Mouse (Mus musculus): ENCODE measurements at regions not wholly inside any gene's neighbourhood (a gene's known extent, or its start where the extent isn't known, plus 50 kb on each side); places are given as distances from the start of the nearest gene placed in this dataset.
"Not testable (repeated sequence)": the region's sequence is repeated elsewhere in the genome, so short reads cannot be mapped to it uniquely, and the experiment has no call there.

DNA sequence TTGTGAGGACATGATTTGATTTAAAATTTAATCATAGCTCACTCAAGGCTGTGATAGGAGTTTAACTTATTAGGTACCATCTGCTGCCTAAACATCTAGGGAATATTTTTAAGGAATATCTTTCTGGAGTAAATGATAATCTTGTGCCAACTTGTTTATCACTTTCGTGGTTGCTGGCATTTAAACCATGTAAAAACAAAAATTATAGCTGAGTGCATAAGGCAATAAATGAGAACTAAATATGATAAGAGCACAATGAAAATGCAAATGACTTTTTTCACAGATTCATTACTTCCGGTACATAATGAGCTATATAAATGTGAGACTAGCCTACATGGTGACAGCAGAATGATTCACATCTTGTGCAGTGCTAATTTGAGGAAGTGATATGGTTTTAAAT lies 221.8 kb upstream of the Tmprss15 start:
- no peak for DNase-seq (ENCODE audit: low spot score)

DNA sequence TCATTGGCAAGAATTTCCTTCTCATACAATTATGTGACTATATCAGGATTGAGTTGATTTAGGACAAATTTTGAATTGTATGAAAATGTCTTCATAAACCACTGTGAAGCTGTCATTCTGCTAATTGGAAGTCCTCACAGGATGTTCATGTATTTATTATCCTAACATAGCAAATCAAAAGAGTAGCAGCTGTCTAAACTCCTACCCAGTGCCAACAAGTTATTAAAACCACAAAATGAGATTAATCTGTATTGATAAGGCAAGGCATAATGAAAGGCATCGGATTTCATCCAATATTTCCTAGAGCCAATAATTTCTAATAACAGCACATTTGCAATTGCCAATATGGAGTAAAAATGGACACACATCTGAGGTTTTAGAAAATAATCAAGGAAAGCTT lies 217.6 kb upstream of the Tmprss15 start:
- no peak for DNase-seq (ENCODE audit: low spot score)

DNA sequence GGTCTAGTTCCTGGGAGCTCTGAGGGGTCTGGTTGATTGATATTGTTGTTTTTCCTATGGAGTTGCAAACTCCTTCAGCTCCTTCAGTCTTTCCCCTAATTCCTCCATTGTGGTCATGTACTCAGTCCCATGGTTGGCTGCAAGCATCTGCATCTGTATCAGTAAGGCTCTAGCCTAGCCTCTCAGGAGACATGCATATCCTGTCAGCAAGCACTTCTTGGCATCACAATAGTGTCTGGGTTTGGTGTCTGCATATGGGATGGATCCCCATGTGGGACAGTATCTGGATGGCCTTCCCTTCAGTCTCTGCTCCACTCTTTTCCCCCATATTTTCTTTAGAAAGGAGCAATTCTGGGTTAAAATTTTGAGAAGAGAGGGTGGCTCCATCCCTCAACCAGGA lies 205.7 kb upstream of the Tmprss15 start:
- DNase-seq (ENCODE audit: low spot score) = not testable (repeated sequence)

DNA sequence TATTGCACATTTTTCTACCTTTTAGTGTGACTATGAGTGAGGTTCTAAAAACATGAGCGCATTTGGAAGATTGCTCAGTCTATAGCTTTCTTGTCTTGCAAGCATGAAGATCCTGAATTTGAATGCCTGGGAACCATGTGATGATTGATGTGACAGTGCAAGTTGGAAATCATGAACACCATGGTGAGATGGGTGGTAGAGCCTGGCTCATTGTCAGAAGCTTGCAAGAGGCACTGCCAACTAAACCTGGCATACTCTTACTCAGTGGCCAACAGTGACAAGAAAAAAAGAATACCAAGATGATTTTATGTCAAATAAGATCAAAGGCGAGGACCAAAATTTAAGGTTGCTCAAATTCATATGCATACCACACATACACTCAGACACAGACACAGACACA lies 188.1 kb upstream of the Tmprss15 start:
- DNase-seq (ENCODE audit: low spot score) = no peak

DNA sequence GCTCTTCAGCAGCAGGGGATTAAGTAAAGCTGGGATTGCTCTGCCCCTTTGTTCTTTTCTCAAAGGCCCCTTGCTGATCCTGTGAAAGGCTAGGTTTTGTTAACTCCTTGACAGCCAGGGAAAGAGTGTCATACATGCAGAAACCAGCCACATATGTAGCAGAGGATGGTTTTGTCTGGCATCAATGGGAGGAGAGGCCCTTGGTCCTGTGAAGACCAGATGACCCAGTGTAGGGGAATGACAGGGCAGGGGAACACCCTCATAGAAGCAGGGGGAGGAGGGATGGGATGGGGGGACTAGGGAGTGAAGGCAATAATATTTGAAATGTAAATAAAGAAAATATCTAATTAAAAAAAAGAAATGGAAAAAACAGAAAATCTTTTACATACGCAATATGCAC lies 165.6 kb upstream of the Tmprss15 start:
- no peak for DNase-seq (ENCODE audit: low spot score)

DNA sequence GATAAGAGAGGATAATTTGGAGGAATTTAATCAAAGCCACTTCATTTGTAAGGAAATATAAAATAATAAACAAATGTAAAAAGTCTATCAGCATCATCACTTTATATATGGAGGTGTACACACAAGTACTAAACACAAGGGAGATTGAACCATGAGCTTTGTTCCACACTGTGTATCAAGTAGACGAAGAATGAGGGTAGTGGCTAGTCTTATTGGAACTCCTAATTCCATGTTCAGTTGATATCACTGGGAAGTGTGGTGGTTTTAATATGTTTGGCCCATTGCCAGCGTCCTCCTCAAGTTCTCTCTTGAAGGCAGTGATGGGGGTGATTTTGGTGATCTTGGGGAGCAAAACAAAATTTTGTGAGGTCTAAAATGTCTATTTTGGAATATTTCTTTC lies 165.2 kb upstream of the Tmprss15 start:
- no peak for DNase-seq (ENCODE audit: low spot score)

DNA sequence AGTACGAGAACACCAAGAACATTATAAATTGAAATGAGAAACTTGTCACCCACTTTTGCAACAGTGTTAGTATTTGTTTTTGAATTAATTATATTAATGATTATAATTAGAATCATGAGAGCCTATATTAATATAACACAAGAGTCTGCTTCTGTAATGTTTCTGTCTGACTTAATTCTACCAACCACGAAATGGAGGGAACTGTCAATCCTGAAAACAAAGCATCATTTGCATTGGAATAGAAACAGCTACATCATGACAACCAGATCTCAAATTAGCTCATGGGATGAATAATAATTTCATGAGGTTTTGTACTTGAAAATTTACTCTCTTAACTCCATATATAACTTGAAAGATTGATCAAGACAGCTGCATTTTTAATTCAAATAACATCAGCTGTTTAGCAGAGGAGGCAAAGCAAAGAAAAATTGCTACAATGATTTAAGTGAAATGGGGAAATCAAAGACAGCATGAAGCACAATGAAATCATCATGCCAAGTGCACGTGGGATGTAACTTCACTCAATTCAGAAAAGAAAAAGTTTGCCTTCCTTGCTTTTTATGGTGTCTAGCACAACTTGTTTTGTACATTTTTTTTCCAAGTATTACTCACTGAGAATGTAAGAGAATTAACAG lies 150.1 kb upstream of the Tmprss15 start:
- no peak for DNase-seq (ENCODE audit: low spot score)

DNA sequence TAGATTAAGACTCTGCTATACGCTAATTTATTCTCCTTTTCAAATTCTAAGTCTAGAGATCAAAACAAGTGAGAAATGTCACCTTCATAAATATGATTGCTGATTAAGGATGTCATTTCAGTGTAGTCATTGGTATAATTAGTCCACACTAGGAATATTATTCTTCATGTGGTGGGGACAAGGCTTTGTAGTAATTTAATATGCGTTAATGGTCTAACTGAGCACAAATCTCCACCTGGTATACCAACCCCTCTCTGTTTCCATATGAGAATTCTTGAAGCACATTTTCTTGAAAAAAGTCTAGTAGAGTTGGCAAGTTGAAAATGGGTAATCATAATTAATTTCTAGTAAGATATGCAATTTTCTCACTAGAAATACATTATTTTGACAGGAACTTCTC lies 149.3 kb upstream of the Tmprss15 start:
- no peak for DNase-seq (ENCODE audit: low spot score)

DNA sequence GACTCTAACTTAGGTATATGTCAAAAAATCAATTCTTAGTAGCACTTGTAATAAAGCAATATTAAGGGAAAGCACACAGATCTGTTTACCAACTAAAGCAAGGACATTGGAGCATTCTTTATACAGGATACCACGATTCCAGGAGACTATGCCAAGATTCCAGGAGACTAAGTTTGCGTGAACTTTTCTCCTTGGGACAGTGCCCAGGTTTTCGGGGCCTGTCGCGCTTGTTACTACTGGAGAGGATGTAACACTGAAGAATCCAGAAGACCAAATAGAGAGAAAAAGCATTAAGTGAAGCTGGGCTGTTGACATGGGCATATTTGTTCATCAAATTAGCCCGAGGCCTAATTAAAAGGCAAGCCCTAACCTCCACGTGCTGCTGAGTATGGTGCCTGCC lies 100.3 kb upstream of the Tmprss15 start:
- no peak for DNase-seq (ENCODE audit: low spot score)

DNA sequence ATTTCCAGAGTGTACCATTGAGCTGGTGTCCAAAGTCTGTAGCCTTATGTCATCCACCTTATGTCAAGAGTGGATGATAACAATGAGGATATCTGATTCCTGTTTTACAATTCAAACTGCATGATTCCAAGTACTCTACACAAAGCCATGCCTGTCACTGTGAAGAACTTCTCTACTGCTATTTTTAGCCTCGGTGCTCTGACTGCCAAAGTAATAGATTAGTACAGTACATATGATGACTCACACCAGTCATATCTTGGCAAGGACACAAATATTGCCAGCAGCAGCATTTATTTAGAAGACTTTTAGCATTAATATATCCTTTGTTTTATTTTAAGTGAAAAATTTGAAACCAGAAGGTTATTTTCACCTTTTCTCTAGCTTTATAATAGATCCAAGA lies 95.6 kb upstream of the Tmprss15 start:
- DNase-seq (ENCODE audit: low spot score) = peak; percentile 18

DNA sequence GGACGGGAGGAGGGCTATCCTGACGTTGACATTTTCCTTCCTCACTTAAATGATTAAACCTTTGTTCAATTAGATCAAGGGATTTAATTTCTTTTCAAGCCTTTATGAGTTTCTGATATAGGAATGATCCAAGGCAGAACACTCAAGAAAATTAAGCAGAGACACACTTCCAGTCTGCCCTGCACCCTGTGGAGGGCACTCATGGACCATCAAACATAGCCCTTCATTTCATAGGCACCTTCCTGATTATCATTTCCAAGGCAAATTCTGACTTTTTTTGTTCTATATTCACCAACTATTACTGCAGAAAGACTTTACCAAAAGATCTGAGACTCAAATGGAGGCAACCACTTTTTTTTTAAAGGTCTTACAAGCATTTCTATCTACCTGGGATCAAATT lies 91.6 kb upstream of the Tmprss15 start:
- DNase-seq (ENCODE audit: low spot score) = peak; percentile 15

DNA sequence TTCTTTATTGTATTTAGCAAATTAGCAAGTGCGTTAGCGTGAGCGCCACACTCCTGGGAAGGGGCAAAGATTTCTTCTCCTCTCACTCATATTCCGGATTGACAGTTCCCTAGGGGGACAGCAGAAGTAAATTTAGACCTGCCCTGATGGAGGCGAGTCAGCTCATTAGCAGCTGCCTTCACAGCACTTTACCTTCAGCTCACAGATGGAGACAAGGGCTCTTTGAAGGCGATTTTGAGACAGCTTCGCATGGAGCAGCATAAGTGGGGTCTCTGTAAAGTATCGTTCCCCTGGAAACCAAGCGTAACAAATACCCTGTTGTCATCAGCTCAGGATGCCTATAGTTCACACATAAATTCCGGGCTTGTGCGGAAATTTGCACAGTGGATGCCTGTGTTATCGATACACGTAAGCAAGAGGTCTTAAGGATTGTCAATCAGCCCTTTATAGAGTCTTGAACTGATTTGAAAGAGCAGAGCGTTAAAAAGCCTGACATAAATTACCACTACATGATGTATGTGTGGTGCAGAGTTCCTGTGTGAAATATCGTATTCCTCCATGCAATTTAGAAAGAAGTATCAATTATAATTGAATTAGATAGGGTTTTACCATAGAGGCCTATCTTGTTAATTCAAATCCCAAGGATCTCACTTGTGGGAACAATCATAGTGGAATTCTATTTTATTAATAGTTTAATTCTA lies 86.6 kb upstream of the Tmprss15 start:
- DNase-seq (ENCODE audit: low spot score) = no peak

DNA sequence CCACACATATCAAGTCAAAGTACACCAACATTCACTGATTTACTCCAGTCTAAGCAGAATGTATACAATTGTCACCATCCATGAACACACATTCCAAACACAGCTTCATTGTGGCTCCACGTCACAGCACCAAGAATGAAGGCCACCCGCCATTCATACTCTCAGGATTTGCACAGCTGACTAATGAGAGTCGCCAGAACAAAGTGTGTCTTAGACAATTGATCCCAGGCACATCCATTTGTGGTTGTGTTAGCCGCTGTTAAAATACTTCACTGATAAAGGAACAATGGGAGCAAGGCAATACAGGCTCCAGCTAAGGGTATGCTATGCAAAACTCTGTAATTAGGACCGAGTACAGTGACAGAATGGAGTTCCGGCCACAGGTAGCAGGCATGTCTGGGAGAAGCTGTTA lies 85.9 kb upstream of the Tmprss15 start:
- no peak for DNase-seq (ENCODE audit: low spot score)

DNA sequence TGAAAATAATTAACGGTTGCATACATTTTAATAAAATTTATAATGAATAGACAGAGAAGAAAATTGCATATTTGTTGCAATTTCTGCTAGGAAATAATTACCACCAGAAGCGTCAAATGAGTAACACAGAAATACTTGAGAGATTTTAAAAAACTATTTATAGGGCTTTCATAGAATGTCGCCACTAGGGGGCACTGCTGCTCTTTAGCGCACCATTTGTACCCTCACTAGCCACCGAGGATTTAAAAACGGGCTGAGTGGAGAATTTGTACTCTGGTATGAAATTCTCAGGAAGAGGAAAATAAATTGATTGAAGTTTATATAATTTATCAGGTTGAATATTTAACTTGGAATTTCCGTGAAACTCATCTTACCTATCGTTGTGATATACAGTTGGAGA lies 77.3 kb upstream of the Tmprss15 start:
- DNase-seq (ENCODE audit: low spot score) = peak; percentile 76

DNA sequence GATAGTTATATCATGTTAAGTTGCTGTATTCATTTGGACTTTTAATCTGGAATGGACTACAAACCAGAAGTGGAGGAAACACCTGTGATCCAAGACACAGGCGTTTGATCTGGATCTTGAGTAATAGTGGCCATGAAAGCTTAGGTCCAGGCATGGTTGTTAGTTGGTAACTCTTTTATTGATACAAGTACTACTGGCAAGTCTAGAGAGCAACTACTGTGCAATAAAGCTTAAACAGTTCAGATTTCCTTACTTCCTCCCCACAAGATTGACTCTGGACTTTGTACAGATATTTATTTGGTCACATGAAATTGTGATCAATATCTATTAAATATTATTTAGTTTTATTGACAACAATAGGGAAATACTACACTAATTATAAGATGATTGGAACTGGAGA lies 51.9 kb upstream of the Tmprss15 start:
- DNase-seq (ENCODE audit: low spot score) = no peak

Measured in layer of hippocampus, adult 11-12 months (tissue).